Mouse (Mus musculus) forelimb bud, embryonic 11.5 days (tissue): ENCODE data around the gene Zfp692.

ENCODE experiments used
- DNase-seq: peaks from one replicate; pipeline ENCODE4 v3.0.0-alpha.2; 2012; ENCODE audit warnings: low read depth, low spot score

Zfp692 gene

DNA sequence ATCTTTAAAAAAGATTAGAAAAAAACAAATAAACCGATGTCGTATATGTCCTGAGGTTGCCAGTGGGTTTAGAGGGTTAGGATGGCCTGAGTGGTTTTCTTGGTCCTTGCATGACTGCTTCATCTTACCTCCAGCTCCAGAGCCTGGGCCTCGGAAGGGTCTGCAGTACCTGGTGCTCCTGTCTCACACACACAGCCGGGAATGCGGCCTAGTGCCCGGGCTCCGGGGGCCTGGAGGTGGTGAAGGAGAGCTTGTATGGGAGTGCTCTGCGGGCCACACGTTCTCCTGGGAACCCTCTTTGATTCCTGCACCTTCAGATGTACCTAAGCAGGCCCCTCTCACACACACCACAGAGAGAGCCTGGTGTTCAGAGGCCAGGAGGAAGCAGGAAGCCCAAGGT, 1.8 kb downstream of the Zfp692 start:
- no peak for DNase-seq

DNA sequence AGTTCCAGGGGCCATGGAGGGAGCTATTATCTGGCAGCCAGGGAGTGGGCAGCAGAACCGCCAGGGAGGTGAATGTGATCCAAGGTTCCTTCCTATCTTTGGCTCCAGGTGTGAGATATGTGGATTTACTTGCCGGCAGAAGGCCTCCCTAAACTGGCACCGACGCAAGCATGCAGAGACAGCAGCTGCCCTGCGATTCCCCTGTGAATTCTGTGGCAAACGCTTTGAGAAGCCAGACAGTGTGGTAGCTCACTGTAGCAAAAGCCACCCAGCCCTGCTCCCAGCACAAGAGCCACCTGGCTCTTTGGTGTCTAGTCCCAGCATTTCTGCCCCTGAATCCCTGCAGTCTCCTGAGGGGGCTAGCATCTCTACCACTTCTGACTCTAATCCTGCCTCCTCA, 7.2 kb downstream of the Zfp692 start:
- DNase-seq = no peak

DNA sequence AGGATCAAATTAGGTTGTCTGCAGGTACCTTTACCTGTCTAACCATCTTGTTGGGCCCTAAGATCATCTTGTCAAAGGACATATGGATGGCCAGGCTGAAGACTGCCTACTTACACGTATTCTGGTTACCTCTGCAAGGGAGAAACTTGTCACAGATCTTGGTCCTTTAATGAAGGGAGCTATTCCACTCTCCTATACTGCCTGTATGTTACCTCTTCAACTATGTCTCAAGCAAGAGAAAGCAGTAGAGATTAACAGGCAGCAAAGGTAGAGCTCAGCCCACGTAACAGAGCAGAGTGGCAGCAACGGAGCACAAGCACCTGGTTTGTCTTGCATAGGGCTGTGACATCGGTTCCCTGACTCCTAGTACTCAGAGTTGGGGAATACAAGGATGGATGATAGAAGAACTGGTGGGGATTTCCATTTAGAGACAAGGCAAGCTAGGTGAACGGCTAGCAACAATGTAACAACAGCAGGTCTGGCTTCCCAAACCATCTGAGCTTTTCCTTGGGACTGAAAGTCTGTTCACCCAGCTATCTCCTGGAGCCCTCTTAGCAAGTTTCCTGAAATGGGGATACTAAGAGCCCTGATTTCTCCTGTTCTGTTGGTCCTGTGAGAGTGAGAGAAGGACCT, 8.8 kb downstream of the Zfp692 start:
- no peak for DNase-seq

GRCm38 (mm10) chr11:58316344-58316743, 9.5 kb downstream of the Zfp692 start:
- DNase-seq = no peak

- no peak for DNase-seq
These were observed 10.0 kb downstream of the Zfp692 start for GRCm38 (mm10) chr11:58316768-58317390.

- DNase-seq = peak; percentile 95
These were observed 16.1 kb downstream of the Zfp692 start for GRCm38 (mm10) chr11:58322824-58323569.

- no peak for DNase-seq
These were observed 16.9 kb downstream of the Zfp692 start for GRCm38 (mm10) chr11:58323570-58324340.

GRCm38 (mm10) chr11:58324614-58325229, 17.9 kb downstream of the Zfp692 start:
- no peak for DNase-seq

DNA sequence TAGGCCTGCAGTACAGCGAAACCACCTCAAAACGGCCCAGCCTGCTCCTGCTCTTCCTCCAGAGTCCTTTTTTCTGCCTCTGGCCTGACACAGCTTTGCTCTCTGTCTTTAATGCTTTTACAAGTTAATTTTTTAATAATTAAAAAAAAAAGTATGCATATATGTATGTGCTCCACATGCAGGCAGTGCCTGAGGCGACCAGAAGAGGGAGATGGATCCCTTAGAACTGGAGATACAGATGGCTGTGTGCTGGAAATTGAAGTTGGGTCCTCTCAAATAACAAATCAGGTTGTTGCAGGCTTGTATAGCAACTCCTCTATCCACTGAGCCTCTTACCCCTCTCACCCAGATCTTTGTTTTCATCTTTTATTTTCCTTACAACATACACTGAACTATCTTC, 19.9 kb downstream of the Zfp692 start:
- DNase-seq = no peak

DNA sequence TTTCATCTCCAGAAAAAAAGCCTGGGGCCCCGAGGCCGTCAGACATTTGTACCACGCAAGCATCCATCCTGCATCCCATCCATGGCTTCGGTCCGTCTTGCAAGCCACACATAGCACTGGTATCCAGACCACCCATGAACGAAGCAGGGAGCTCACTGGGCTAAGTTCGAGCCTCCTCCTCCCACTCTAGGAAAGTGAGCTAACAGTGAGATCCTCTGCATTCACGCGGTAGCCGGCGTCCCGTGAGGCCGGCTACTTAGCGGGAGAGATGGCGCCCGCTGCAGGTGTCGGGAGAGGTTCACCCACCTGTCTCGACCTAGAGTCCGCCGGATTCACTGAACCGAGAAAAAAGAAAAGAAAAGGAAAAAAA, 23.0 kb downstream of the Zfp692 start:
- no peak for DNase-seq

DNA sequence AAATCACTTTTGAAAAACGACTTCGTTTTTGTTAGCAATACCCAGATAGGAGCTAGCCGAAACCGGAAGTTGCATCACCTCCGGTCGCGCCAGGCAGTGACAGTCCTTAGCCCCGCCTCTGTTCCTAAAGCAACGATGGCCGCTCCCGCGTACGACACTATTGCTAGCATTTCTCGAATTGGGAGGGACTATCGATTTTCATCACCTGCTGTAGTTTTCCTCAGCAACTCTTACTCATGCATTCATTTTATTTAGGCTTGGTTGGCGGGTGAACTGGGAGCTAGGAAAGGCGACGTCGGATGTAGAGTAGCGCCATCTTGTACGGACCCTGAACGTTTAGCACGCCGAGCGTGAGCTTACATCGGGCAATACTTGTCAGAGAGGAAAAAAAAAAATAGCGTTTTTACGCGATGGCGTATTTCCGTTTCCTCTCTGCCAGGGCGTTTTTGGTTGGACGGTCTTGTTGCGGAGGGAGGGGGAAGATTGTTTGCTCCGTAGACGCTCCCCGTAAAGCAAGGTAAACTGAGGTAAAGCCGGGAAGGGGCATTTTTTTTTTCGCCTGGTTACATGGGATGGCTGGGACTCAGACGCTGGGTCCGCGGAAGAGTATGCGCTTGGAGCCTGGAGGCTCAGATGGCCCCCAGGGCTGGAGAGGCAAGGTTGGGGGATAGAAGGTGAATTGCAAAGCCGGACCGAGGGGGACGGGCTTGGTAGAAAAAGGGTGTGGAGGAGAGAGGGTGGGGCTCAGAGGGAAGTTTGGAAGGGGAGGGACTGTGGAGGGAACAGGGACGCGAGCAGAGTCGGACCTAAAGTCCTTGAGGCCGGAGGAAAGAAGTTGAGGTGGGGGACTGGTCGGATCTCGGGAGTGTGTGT, 23.6 kb downstream of the Zfp692 start, which contains the start of the genes Zfp672 and Sh3bp5l:
Zfp672 (minus strand) TSS at position 64 of the 873 bp plus-strand sequence.
Sh3bp5l (plus strand) TSS at position 449 of the 873 bp plus-strand sequence.
- peak; percentile 95 for DNase-seq

DNA sequence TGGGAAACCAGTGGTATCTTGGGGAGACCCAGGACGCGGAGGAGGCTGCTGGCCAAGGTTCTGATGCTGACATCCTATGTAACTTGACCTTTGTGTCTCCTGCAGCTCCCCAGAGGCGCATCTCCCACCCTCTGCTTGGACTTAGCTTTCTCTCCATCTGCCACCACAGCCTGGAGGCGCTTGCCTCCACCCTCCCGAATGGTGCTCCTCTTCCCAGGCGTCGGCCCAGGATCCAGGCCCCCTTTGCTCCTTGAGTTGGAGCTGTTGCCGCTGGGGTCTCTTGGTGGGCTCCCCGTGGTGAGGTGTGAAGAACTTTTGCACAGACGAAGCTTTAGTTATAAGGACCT, 24.3 kb downstream of the Zfp692 start:
- no peak for DNase-seq

DNA sequence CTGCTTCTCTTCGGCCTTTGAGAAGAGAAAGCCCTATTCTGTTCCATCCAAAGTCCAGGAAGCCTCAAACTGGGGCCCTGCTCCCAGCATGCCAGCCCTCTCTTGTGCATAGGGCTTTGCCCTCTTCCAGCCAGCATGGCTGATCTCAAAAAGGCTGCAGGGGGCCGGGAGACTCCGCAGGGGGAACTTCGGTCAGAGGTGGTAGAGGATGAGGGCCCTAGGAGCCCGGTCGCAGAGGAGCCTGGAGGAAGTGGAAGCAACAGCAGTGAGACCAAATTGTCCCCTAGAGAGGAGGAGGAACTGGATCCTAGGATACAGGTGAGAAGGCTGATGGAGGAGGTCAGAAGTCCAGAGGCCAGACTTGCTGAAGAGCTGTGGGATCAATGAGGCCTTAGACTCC, 24.7 kb downstream of the Zfp692 start:
- no peak for DNase-seq

- no peak for DNase-seq
These were observed 27.9 kb downstream of the Zfp692 start for GRCm38 (mm10) chr11:58334746-58335145.

DNA sequence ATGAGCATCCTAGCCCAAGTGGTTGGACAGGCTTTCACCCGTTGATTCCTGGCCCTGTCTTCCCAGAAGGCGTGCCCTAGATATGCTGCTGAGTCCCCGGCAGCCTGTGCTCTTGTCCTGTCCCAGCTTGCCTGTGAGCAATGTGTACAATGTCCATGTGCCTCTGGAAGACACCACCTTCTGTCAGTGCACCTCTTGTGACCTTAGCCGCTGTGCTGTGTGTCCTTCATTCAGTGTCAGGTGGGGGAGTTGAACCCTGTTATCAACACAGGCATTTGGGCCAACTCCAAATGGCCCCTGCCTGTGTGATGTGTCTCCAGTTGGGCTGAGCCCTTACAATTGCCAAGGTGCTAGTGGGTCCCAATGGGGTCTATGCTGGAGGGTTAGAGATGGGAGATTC, 39.9 kb downstream of the Zfp692 start:
- no peak for DNase-seq

GRCm38 (mm10) chr11:58350628-58351027, 43.8 kb downstream of the Zfp692 start:
- no peak for DNase-seq

DNA sequence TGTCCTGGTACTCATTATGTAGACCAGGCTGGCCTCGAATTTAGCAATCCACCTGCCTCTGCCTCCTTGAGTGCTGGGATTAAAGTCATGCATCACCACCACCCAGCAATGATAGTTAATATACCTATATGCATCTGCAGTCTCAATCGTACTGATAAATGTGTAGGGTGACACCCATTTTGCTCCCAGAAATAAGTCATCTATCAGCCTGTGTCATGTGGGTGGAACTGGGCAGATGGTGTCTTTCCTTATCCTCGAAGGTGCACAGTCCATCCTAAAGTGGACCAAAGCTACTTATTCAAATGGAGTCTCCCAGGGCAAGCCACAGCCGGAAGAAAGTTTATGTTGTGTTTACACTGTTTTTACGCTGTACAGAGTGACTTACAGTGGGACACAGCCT, 44.3 kb downstream of the Zfp692 start:
- no peak for DNase-seq

DNA sequence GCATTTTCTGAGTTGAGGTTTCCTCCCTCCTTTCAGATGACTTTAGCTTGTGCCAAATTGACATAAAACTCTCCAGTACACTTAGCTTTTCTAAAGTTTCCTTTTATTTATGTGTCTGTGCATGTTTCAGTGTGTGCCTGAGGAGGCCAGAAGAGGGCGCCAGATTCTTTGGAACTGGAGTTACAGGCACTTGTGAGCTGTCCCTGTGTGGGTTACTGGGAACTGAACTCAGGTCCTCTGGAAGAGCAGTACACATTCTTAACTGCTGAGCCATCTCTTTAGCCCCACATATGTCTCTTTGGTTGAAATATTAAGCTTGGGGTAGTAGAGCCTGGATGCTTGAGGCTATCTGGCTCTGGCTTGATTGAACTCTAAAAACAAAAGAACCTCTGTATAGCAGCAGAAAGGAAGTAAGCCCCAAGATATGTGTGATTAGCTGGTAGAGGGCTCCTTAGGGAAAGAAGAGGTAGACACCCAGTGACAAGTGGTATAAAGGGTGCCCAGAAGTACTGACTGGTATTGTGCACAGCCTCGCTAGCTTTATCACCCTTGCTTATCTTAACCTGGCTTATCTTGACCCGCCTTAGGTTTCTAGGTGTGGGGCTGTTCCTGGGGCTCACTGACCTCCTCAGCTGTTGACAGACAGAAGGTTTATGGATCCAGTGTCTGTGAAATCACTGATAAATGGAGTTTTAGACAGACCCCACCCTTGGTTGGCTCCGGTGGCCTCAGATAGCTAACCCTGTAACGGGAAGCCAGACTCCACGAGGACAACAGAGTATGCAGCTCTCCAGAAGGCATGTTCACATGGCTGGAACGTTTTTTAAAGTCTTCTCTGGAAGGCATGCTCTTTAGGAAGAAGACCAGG, 46.0 kb downstream of the Zfp692 start:
- peak; percentile 14 for DNase-seq

- DNase-seq = no peak
These were observed 46.8 kb downstream of the Zfp692 start for GRCm38 (mm10) chr11:58353709-58354108.

- no peak for DNase-seq
These were observed 47.6 kb downstream of the Zfp692 start for GRCm38 (mm10) chr11:58354476-58354875.
